Mouse (Mus musculus) midbrain, embryonic 10.5 days (tissue): ENCODE results near the gene Slc39a8. TPM values are rescaled to one million over a fixed set of nuclear protein-coding genes. Genes with fewer than 3 reads are reported as not detected.
A peak's percentile ranks its signal among the peaks of the same experiment; 100 is the strongest.

Experiments
- DNase-seq: peaks from one replicate; pipeline ENCODE4 v3.0.0-alpha.2; 2017; ENCODE audit warnings: low spot score
- H3K27ac ChIP-seq: fragments of 300-500 bp; sonication (generic); replicated peaks from 2 replicates; pipeline ENCODE4 v1.5.1; 2016; ENCODE audit warnings: mild to moderate bottlenecking
- H3K27me3 ChIP-seq: fragments of 300-500 bp; sonication (generic); 2 replicates; pipeline ENCODE4 v1.6.1; 2016; ENCODE audit warnings: low read depth, mild to moderate bottlenecking; ENCODE audit not compliant: poor library complexity, severe bottlenecking
- H3K36me3 ChIP-seq: fragments of 300-500 bp; sonication (generic); 2 replicates; pipeline ENCODE4 v1.6.1; 2016; ENCODE audit warnings: mild to moderate bottlenecking, moderate library complexity
- H3K4me1 ChIP-seq: fragments of 300-500 bp; sonication (generic); 2 replicates; pipeline ENCODE4 v1.6.1; 2016
- H3K4me3 ChIP-seq: fragments of 300-500 bp; sonication (generic); 2 replicates; pipeline ENCODE4 v1.5.1; 2016; ENCODE audit warnings: mild to moderate bottlenecking, moderate library complexity
- H3K9me3 ChIP-seq: fragments of 300-500 bp; sonication (generic); replicated peaks from 2 replicates; pipeline ENCODE4 v1.6.1; 2016; ENCODE audit warnings: mild to moderate bottlenecking
- WGBS: fragments of 180-500 bp; shearing (Covaris S2); methylation state at CpG from one replicate; pipeline ENCODE4 v1.1.7; 2016; 5-methylcytosine and 5-hydroxymethylcytosine counted together
- polyA plus RNA-seq: library from polyadenylated mRNA; unstranded; fragments of >200 nt; fragmentation: Nextera tagmentation; extraction: Ambion mirVana; gene quantifications from 2 replicates; pipeline ENCODE4 v1.2.1, GENCODE M21; 2016

Slc39a8 gene
- polyA plus RNA-seq, 1 experiment from 2014 or later: 22.7 TPM

DNA sequence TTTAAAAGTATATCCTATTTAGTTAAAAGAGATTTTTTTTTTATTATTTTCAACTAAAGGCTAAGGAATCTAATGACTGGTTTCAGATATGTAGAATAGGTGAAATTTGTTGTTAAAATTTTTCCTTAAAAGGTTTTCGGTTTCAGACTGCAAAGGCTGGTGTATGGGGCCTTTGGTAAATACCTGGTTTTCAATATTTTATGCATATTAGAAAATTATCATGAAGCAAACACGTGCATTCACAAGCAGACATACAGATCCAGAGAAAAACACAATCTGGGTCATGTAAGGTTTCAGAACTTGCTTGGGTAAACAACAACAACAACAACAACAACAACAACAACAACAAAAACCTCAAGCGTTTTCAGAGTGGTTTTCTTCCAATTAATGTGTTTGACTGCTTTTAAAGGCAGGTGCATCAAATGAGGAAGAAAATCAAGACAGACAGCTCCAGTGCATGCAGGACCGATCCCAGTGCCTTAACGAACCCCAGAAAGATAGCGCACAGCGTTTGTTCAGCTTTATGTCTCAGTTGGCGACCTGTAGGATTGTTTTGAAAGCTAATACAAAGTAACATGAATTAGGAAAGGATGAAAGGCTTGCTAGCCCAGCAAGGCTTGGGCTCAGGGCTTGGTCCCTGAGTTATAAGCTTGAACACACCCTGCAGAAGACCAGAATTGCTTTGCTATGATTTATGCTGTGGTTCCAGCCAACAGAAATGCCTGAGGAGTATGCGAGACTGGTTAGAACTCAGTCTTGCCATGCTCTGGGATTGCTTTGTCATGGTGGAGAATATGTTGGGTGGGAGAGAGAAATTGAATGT, 62.2 kb downstream of the Slc39a8 start:
- 76% methylated on average over 9 of the region's 9 CpGs for WGBS
- DNase-seq: no peak
- Histone ChIP-seq H3K9me3 (no peaks in the 10 kb centered on the region), H3K36me3 (no peaks in the 10 kb centered on the region), H3K4me1 (peaks cover 4% of the 10 kb centered on the region), H3K4me3 (no peak overlapping the region), H3K27me3 (no peaks in the 10 kb centered on the region), H3K27ac (peak overlapping the region; percentile 28)

GRCm38 (mm10) chr3:135887856-135888155, 62.7 kb downstream of the Slc39a8 start:
- Histone ChIP-seq H3K36me3 (no peaks in the 10 kb centered on the region), H3K9me3 (no peaks in the 10 kb centered on the region), H3K4me1 (peaks cover 4% of the 10 kb centered on the region), H3K4me3 (no peak overlapping the region), H3K27ac (peak overlapping the region; percentile 28; the same call in 1 of the 2 replicates), H3K27me3 (no peaks in the 10 kb centered on the region)
- WGBS: 66% methylated on average over 5 of the region's 5 CpGs
- DNase-seq: no peak

DNA sequence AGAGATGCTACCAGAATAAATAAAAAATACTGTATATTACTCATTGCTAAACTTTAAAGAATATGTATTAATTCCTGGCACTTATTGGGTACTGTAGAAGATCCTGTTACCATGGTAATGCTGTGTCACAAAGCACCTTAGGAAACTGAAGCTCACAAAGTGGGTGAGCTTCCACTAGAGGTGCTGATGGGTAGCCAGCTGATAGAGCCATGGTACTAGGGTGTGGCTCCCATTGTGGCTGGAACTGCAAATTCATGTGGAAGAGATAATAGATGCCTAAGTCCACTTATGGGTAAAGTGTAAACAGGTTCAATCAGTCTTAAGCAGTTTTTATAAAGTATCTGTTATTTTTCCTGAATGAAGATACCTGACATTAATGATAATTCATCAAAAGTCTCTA, 64.3 kb downstream of the Slc39a8 start:
- H3K36me3 ChIP-seq: no peaks in the 10 kb centered on the region
- no peaks in the 10 kb centered on the region for H3K27me3 ChIP-seq
- H3K4me1 ChIP-seq: peaks cover 4% of the 10 kb centered on the region
- no peaks in the 10 kb centered on the region for H3K9me3 ChIP-seq
- H3K4me3 ChIP-seq: no peak overlapping the region
- no peak overlapping the region for H3K27ac ChIP-seq
- DNase-seq: no peak

DNA sequence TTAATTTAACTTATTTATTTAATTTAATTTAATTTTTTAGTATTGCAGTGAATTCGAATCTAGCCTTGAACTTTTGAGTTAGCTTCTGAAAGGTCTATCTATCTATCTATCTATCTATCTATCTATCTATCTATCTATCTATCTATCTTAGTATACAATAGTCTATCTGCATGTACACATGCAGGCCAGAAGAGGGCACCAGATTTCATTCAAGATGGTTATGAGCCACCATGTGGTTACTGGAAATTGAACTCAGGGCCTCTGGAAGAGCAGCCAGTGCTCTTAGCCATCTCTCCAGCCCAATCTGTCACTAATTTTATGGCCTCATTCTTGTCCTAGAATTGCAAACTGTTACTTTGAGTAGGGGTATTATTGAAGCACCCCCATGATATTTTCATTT, 78.3 kb downstream of the Slc39a8 start:
- DNase-seq: no peak
- H3K9me3 ChIP-seq: no peaks in the 10 kb centered on the region
- no peaks in the 10 kb centered on the region for H3K36me3 ChIP-seq
- no peak overlapping the region for H3K27ac ChIP-seq
- H3K27me3 ChIP-seq: no peaks in the 10 kb centered on the region
- H3K4me1 ChIP-seq: no peaks in the 10 kb centered on the region
- WGBS: 64% methylated on average over 1 of the region's 1 CpGs
- H3K4me3 ChIP-seq: no peak overlapping the region

GRCm38 (mm10) chr3:135904881-135905280, 79.8 kb downstream of the Slc39a8 start:
- Histone ChIP-seq H3K4me1 (no peaks in the 10 kb centered on the region), H3K4me3 (no peak overlapping the region), H3K36me3 (no peaks in the 10 kb centered on the region), H3K27ac (no peak overlapping the region), H3K27me3 (no peaks in the 10 kb centered on the region), H3K9me3 (no peaks in the 10 kb centered on the region)
- WGBS: 82% methylated on average over 6 of the region's 6 CpGs
- no peak for DNase-seq

DNA sequence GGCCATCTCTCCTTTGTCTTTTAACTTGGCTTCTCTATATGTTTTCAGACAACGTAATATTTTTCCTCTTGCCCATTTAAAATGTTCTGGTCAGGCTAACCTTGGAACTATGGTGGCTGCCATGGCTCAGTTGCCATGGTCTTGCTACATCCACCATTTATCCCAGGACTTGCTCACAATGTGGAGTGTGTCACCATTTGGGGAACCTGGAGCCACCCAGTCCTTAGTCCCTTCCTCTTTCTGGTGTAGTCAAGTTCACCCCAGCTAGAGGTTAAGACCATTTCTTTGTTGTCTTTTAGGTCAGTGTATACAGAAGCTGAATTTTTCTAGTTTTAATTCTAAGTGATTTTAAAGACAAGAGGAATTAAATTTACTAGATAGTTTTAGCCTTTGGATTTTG, 80.7 kb downstream of the Slc39a8 start:
- 81% methylated on average over 1 of the region's 1 CpGs for whole genome bisulfite sequencing
- no peaks in the 10 kb centered on the region for H3K27me3 ChIP-seq
- H3K9me3 ChIP-seq: no peaks in the 10 kb centered on the region
- no peak overlapping the region for H3K27ac ChIP-seq
- H3K36me3 ChIP-seq: no peaks in the 10 kb centered on the region
- H3K4me3 ChIP-seq: no peak overlapping the region
- no peaks in the 10 kb centered on the region for H3K4me1 ChIP-seq
- no peak for DNase-seq

GRCm38 (mm10) chr3:135907028-135907427, 81.9 kb downstream of the Slc39a8 start:
- Histone ChIP-seq H3K9me3 (no peaks in the 10 kb centered on the region), H3K36me3 (no peaks in the 10 kb centered on the region), H3K27me3 (no peaks in the 10 kb centered on the region), H3K4me1 (no peaks in the 10 kb centered on the region), H3K27ac (no peak overlapping the region), H3K4me3 (no peak overlapping the region)
- WGBS: 81% methylated on average over 3 of the region's 3 CpGs
- no peak for DNase-seq

- H3K4me1 ChIP-seq: peaks cover 15% of the 10 kb centered on the region
- 91% methylated on average over 4 of the region's 4 CpGs for WGBS
- H3K36me3 ChIP-seq: no peaks in the 10 kb centered on the region
- H3K27ac ChIP-seq: no peak overlapping the region
- H3K9me3 ChIP-seq: no peaks in the 10 kb centered on the region
- no peaks in the 10 kb centered on the region for H3K27me3 ChIP-seq
- no peak overlapping the region for H3K4me3 ChIP-seq
- DNase-seq: no peak
Measured at GRCm38 (mm10) chr3:135915941-135916340, 90.9 kb downstream of the Slc39a8 start.

DNA sequence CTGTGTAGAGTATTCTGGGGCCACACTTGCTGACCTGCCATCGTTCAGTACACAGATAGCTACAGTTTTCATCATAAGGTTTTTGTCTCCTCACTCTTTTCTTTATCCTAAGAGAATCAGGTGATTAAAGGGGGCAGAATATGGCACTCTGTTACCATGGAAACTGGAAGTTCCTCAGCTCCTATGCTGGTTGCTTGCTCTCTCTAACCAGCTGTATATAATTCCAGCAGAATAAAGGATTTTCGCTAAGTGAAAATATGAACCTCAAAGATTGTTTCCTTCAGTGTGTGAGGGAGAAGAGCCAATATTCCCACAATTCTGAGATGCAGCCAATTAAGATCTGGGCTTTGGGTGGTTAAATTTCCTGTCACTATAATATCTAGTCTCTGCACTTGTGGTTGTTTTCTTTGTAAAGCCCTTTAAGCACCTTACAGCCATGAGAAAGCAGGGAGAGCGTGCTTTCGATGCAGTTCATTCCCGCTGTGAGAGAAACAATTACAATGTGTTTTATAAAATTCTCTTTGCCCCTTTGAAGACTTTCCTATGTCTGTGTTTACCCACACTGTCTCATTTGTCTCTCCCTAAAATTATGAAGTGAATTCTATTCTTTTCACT, 93.6 kb downstream of the Slc39a8 start:
- Histone ChIP-seq H3K4me1 (peaks cover 15% of the 10 kb centered on the region), H3K4me3 (no peak overlapping the region), H3K27me3 (no peaks in the 10 kb centered on the region), H3K27ac (no peak overlapping the region), H3K9me3 (no peaks in the 10 kb centered on the region), H3K36me3 (no peaks in the 10 kb centered on the region)
- WGBS: 66% methylated on average over 5 of the region's 5 CpGs
- DNase-seq: no peak

GRCm38 (mm10) chr3:135919305-135919704, 94.2 kb downstream of the Slc39a8 start:
- H3K9me3 ChIP-seq: no peaks in the 10 kb centered on the region
- WGBS: 91% methylated on average over 4 of the region's 4 CpGs
- H3K4me1 ChIP-seq: peaks cover 15% of the 10 kb centered on the region
- no peaks in the 10 kb centered on the region for H3K36me3 ChIP-seq
- no peak overlapping the region for H3K27ac ChIP-seq
- no peak for DNase-seq
- no peak overlapping the region for H3K4me3 ChIP-seq
- no peaks in the 10 kb centered on the region for H3K27me3 ChIP-seq

GRCm38 (mm10) chr3:135926729-135927128, 101.7 kb downstream of the Slc39a8 start:
- WGBS: 38% methylated on average over 1 of the region's 1 CpGs
- Histone ChIP-seq H3K9me3 (no peaks in the 10 kb centered on the region), H3K36me3 (no peaks in the 10 kb centered on the region), H3K4me1 (no peaks in the 10 kb centered on the region), H3K27me3 (no peaks in the 10 kb centered on the region), H3K27ac (no peak overlapping the region), H3K4me3 (no peak overlapping the region)
- no peak for DNase-seq

DNA sequence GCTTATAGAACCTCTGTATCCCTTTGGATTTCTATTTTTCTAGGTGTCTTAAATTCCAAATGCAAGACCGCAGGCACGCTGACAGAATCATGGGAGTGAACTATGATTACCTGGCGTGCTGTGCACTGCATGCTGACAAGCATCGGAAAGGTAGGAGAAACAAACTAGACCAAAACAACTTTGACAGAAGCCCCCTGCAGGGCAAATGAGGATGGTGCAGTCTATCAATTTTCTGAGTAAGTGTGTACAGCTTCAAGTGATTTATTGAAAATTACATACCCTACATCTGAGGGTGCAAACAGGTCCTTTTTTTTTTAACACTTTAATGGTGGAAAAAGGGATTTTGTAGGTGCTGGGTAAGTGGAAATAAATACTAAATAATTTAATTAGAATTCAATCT, 103.1 kb downstream of the Slc39a8 start:
- H3K36me3 ChIP-seq: no peaks in the 10 kb centered on the region
- no peaks in the 10 kb centered on the region for H3K9me3 ChIP-seq
- no peak for DNase-seq
- no peak overlapping the region for H3K4me3 ChIP-seq
- no peaks in the 10 kb centered on the region for H3K4me1 ChIP-seq
- WGBS: 78% methylated on average over 4 of the region's 4 CpGs
- H3K27me3 ChIP-seq: no peaks in the 10 kb centered on the region
- H3K27ac ChIP-seq: no peak overlapping the region

DNA sequence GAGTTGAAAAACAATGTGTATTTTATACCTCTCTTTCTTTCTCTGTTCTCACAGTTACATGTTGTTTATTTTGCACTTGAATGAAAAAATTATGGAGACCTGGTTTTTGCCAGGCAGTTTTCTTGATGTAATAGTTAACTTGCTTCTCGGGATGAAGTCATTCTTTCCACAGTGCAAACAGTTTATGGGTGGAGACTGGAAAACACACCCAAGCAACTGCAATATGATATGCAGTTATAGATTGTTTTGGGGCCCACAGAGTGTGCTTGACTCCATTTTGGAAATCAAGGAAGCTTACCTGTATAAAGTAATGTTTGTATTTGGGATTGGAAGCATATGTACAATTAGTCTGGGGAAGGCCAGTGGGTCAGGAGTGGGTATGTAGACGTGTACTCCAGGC, 112.4 kb downstream of the Slc39a8 start:
- H3K9me3 ChIP-seq: no peaks in the 10 kb centered on the region
- 77% methylated on average over 2 of the region's 2 CpGs for WGBS
- H3K27ac ChIP-seq: no peak overlapping the region
- H3K36me3 ChIP-seq: no peaks in the 10 kb centered on the region
- no peak overlapping the region for H3K4me3 ChIP-seq
- no peaks in the 10 kb centered on the region for H3K27me3 ChIP-seq
- H3K4me1 ChIP-seq: no peaks in the 10 kb centered on the region
- DNase-seq: no peak
